Mouse (Mus musculus) thymus, postnatal 25 days (tissue): ENCODE results near the gene Dna2.

Experiments
- DNase-seq: peaks from one replicate; pipeline ENCODE4 v3.0.0; 2022

Gene Dna2

GRCm38 (mm10) chr10:62984072-62984471 lies 37.2 kb downstream of the Dna2 start:
- DNase-seq, result peak; percentile 55

- no peak for DNase-seq
These were observed 37.7 kb downstream of the Dna2 start for GRCm38 (mm10) chr10:62984495-62984894.

GRCm38 (mm10) chr10:62987341-62987740 lies 40.5 kb downstream of the Dna2 start:
- peak; percentile 42 for DNase-seq

GRCm38 (mm10) chr10:62990636-62991035 lies 43.8 kb downstream of the Dna2 start:
- no peak for DNase-seq

- no peak for DNase-seq
These were observed 47.2 kb downstream of the Dna2 start for GRCm38 (mm10) chr10:62993991-62994390.

- no peak for DNase-seq
These were observed 53.8 kb downstream of the Dna2 start for GRCm38 (mm10) chr10:63000584-63000983.

- DNase-seq, result no peak
These were observed 56.4 kb downstream of the Dna2 start for GRCm38 (mm10) chr10:63003252-63003651.

GRCm38 (mm10) chr10:63004556-63004955 lies 57.7 kb downstream of the Dna2 start:
- no peak for DNase-seq

GRCm38 (mm10) chr10:63008193-63008592 lies 61.4 kb downstream of the Dna2 start:
- no peak for DNase-seq

GRCm38 (mm10) chr10:63010268-63010667 lies 63.4 kb downstream of the Dna2 start:
- no peak for DNase-seq

- DNase-seq, result no peak
These were observed 64.7 kb downstream of the Dna2 start for GRCm38 (mm10) chr10:63011556-63011955.

- DNase-seq, result no peak
These were observed 66.7 kb downstream of the Dna2 start for GRCm38 (mm10) chr10:63013476-63013875.

GRCm38 (mm10) chr10:63014168-63014567 lies 67.3 kb downstream of the Dna2 start:
- DNase-seq, result no peak

GRCm38 (mm10) chr10:63019304-63019703 lies 72.5 kb downstream of the Dna2 start:
- DNase-seq, result no peak

GRCm38 (mm10) chr10:63021702-63022101 lies 74.9 kb downstream of the Dna2 start:
- no peak for DNase-seq

- no peak for DNase-seq
These were observed 75.8 kb downstream of the Dna2 start for GRCm38 (mm10) chr10:63022541-63023120.

GRCm38 (mm10) chr10:63023121-63023748 lies 76.4 kb downstream of the Dna2 start:
- DNase-seq, result peak; percentile 74
